In the genomic region with DNA sequence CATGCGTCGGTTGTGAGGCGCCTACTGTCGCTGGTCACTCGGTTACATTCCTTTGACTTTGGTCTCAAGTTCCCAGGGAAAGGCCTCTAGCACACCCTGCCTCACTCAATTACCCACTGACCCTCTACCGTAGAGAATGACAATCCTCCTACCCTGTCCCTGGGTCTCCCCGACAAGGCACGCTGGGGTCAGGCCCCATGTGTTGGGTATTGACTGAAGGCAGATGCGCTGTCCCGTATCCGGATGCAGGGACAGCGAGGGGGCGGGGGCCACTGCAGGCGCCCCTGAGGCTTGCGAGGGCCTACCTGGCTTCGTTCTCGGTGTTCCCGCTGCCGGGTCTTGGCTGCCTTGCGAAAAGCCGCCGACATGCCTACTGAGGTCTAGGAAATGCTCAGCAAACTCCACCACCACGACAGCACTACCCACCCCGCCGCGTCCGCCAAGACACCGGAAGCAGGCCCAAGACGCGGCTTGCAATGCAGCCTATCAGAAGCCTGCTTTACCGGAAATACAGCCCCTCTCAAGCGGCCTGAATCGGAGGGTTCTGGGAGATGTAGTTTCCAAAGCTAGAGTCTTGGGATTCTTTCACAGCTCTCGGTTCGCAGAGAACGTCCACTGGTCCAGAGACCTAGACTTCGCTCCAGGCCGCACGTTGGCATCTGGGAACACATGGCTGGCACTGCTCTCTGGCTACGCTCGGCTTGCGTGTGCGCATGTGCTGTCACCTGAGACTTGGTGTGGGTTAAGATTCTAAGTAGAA, we compare ENCODE assay signal across 8 mouse cellular contexts. TPM values are rescaled to one million over a fixed set of nuclear protein-coding genes. Genes with fewer than 3 reads are reported as not detected.
DNase-seq lines count a peak whose midpoint lies in the region; ATAC-seq and TF ChIP-seq lines count a peak whose summit lies in the region.

Gene Utp11 (minus strand): TSS at position 466 of the 760 bp plus-strand sequence.

- peaks cover 55% of the 10 kb centered on the region for H3K4me1 ChIP-seq in G1E (ENCODE audit: insufficient read depth, low read depth, low read length)
- H3K4me1 ChIP-seq in forebrain, embryonic 14.5 days (ENCODE audit: control insufficient read depth, insufficient read depth, low read length): peaks cover 5% of the 10 kb centered on the region; the same call in 1 of the 2 replicates
- H3K4me1 ChIP-seq in liver, postnatal 0 days (ENCODE audit: insufficient read depth): peaks cover 26% of the 10 kb centered on the region
- peaks cover 28% of the 10 kb centered on the region for H3K4me1 ChIP-seq in neural tube, embryonic 13.5 days (replicated peaks)

- peak within 1 kb of the TSS; percentile 87 for H3K9ac ChIP-seq in forebrain, embryonic 14.5 days (ENCODE audit: low read length)
- peak within 1 kb of the TSS; percentile 86 for H3K9ac ChIP-seq in liver, postnatal 0 days (replicated peaks)
- peak within 1 kb of the TSS; percentile 95 for H3K9ac ChIP-seq in neural tube, embryonic 13.5 days

- H3K9me3 ChIP-seq in G1E (replicated peaks): no peaks in the 10 kb centered on the region
- no peaks in the 10 kb centered on the region for H3K9me3 ChIP-seq in forebrain, embryonic 14.5 days (replicated peaks; ENCODE audit: control insufficient read depth, low read length)
- H3K9me3 ChIP-seq in liver, postnatal 0 days (ENCODE audit: low read length): no peaks in the 10 kb centered on the region
- no peaks in the 10 kb centered on the region for H3K9me3 ChIP-seq in neural tube, embryonic 13.5 days

- peaks cover 40% of the 10 kb centered on the region for H3K36me3 ChIP-seq in G1E (replicated peaks)
- H3K36me3 ChIP-seq in forebrain, embryonic 14.5 days (ENCODE audit: control insufficient read depth, insufficient read depth, low read length): peaks cover 9% of the 10 kb centered on the region; the same call in 1 of the 2 replicates
- H3K36me3 ChIP-seq in liver, postnatal 0 days (replicated peaks; ENCODE audit: insufficient read depth, low read length): no peaks in the 10 kb centered on the region
- H3K36me3 ChIP-seq in neural tube, embryonic 13.5 days: no peaks in the 10 kb centered on the region

- peak within 1 kb of the TSS; percentile 90 for H3K4me3 ChIP-seq in G1E (ENCODE audit: low read depth, low read length)
- H3K4me3 ChIP-seq in forebrain, embryonic 14.5 days (ENCODE audit: low read depth, low read length): peak within 1 kb of the TSS; percentile 93
- peak within 1 kb of the TSS; percentile 83 for H3K4me3 ChIP-seq in liver, postnatal 0 days (ENCODE audit: low read depth, low read length)
- peak within 1 kb of the TSS; percentile 88 for H3K4me3 ChIP-seq in neural tube, embryonic 13.5 days

- peak within 1 kb of the TSS; percentile 73 for H3K4me2 ChIP-seq in forebrain, embryonic 14.5 days (ENCODE audit: low read length)
- H3K4me2 ChIP-seq in liver, postnatal 0 days (ENCODE audit: low read depth, low read length): peak within 1 kb of the TSS; percentile 84
- H3K4me2 ChIP-seq in neural tube, embryonic 13.5 days: peak within 1 kb of the TSS; percentile 82

- H3K27me3 ChIP-seq in G1E (ENCODE audit: insufficient read depth, low read length): no peaks in the 10 kb centered on the region
- no peaks in the 10 kb centered on the region for H3K27me3 ChIP-seq in forebrain, embryonic 14.5 days (replicated peaks; ENCODE audit: control insufficient read depth, insufficient read depth, low read length)
- H3K27me3 ChIP-seq in liver, postnatal 0 days (ENCODE audit: insufficient read depth, low read length): no peaks in the 10 kb centered on the region
- H3K27me3 ChIP-seq in neural tube, embryonic 13.5 days: peaks cover 21% of the 10 kb centered on the region

- intact Hi-C loops in heart, postnatal 14 days (cut with DNase I): loop anchor here (10.0 kb wide), 1 partner anchor 979 kb away; the partner anchor contains the start of gene Ndufs5

- peak; percentile 92 for ATAC-seq in G1E (ENCODE audit: extremely low read depth, insufficient number of reproducible peaks, low FRiP score, poor library complexity, severe bottlenecking)
- peak; percentile 99 for ATAC-seq in forebrain, embryonic 14.5 days
- peak; percentile 97 for ATAC-seq in liver, postnatal 0 days
- peak; percentile 98 for ATAC-seq in neural tube, embryonic 13.5 days (ENCODE audit: low read depth)

- under 1% methylated on average over 43 of the region's 43 CpGs for WGBS in forebrain, embryonic 14.5 days
- WGBS in liver, postnatal 0 days (ENCODE audit: insufficient replicate concordance): 1% methylated on average over 43 of the region's 43 CpGs
- WGBS in neural tube, embryonic 13.5 days: 1% methylated on average over 43 of the region's 43 CpGs

- no peak for TF ChIP-seq EP300 in liver, postnatal 0 days (IDR thresholded peaks at IDR 0.05; ENCODE audit: low read depth)

- peak within 1 kb of the TSS; percentile 30; the same call in 1 of the 2 replicates for H3K27ac ChIP-seq in forebrain, embryonic 14.5 days (ENCODE audit: low read depth, low read length)
- H3K27ac ChIP-seq in liver, postnatal 0 days (ENCODE audit: low read depth): peak within 1 kb of the TSS; percentile 60
- peak within 1 kb of the TSS; percentile 59; the same call in 1 of the 2 replicates for H3K27ac ChIP-seq in neural tube, embryonic 13.5 days (replicated peaks)

- no peak for TF ChIP-seq CTCF in G1E (IDR thresholded peaks at IDR 0.05; ENCODE audit: low read depth, low read length)
- TF ChIP-seq CTCF in liver, postnatal 0 days (IDR thresholded peaks at IDR 0.05; ENCODE audit: low read depth): no peak

- peak; percentile 91 for DNase-seq in G1E (ENCODE audit: low spot score)
- peak; percentile 79 for DNase-seq in cerebellum, adult 11 months
- peak; percentile 96 for DNase-seq in forebrain, embryonic 14.5 days (ENCODE audit: low spot score)
- peak; percentile 85 to 86 for DNase-seq in heart, postnatal 14 days
- DNase-seq in layer of hippocampus, adult 11-12 months (ENCODE audit: low spot score): peak; percentile 89
- DNase-seq in liver, postnatal 0 days: peak; percentile 88
- DNase-seq in testis, postnatal 10 days (ENCODE audit: low spot score): peak; percentile 84

RNA-seq across cellular contexts. Expression of gene Utp11, which starts in this region (rescaled TPM):
- total RNA-seq in G1E (2014; fragmentation: Nextera tagmentation) (80.4 and 94.2 TPM in 2 replicates), G1E (2017) (69.2 and 94.3 TPM in 2 replicates)
- polyA plus RNA-seq in G1E (2012): 12.6 and 16.7 TPM in 2 replicates
- 34.5 and 42.0 TPM in 2 replicates for polyA plus RNA-seq in forebrain, embryonic 14.5 days (2014; fragmentation: Nextera tagmentation; extraction: Ambion mirVana)
- 10 to 100 TPM; 11.6 to 12.0 TPM for total RNA-seq in heart, postnatal 14 days (2021)
- 20.1 and 21.6 TPM in 2 replicates for polyA plus RNA-seq in liver, postnatal 0 days (2015; fragmentation: Nextera tagmentation; extraction: Ambion mirVana)
- 49.2 and 54.2 TPM in 2 replicates for polyA plus RNA-seq in neural tube, embryonic 13.5 days (2015; fragmentation: Nextera tagmentation; extraction: Ambion mirVana)

Comparison
In these comparisons a context has a peak if more than half of its experiments do, and no peak if none do; other contexts are left out.
1. Peak in every context shown above with its lines: DNase-seq, ATAC-seq, H3K4me3 ChIP-seq and H3K27ac ChIP-seq.
2. RNA of gene Utp11 (total RNA-seq): 69.2 to 94.3 TPM in G1E; 11.6 to 12.0 TPM in heart, postnatal 14 days; every median in the first group is over 4 times any median in the second.